Mouse (Mus musculus) limb, embryonic 11.5 days (tissue): Measurements from ENCODE around the gene Mbd5. TPM values are rescaled to one million over a fixed set of nuclear protein-coding genes. Genes with fewer than 3 reads are reported as not detected.
A peak's percentile ranks its signal among the peaks of the same experiment; 100 is the strongest.

Experiments used
- ATAC-seq: fragments of 200-750 bp; cut with Nextera tagmentation; 2 replicates; pipeline ENCODE4 v1.8.0; 2017; ENCODE audit warnings: low read depth; ENCODE audit not compliant: insufficient number of reproducible peaks, low FRiP score, low TSS enrichment
- DNase-seq: peaks from one replicate; pipeline ENCODE4 v3.0.0-alpha.2; 2015; ENCODE audit warnings: low spot score
- H3K27ac ChIP-seq: fragments of 300-500 bp; sonication (generic); replicated peaks from 2 replicates; pipeline ENCODE4 v1.5.1; 2014; ENCODE audit warnings: low read depth, mild to moderate bottlenecking, low read length
- H3K27me3 ChIP-seq: fragments of 300-500 bp; sonication (generic); 2 replicates; pipeline ENCODE4 v1.6.1; 2014; ENCODE audit warnings: mild to moderate bottlenecking, low read length, mixed read lengths; ENCODE audit not compliant: control insufficient read depth, insufficient read depth
- H3K36me3 ChIP-seq: fragments of 300-500 bp; sonication (generic); 2 replicates; pipeline ENCODE4 v1.6.1; 2014; ENCODE audit warnings: mild to moderate bottlenecking, low read length, moderate library complexity, mixed read lengths; ENCODE audit not compliant: control insufficient read depth, insufficient read depth
- H3K4me1 ChIP-seq: fragments of 300-500 bp; sonication (generic); 2 replicates; pipeline ENCODE4 v1.6.1; 2014; ENCODE audit warnings: low read length, mixed read lengths; ENCODE audit not compliant: control insufficient read depth, insufficient read depth
- H3K4me2 ChIP-seq: fragments of 300-500 bp; sonication (generic); 2 replicates; pipeline ENCODE4 v1.6.1; 2014; ENCODE audit warnings: low read depth, mild to moderate bottlenecking, moderate library complexity; ENCODE audit not compliant: severe bottlenecking
- H3K4me3 ChIP-seq: fragments of 300-500 bp; sonication (generic); 2 replicates; pipeline ENCODE4 v1.5.1; 2014; ENCODE audit warnings: low read depth, low read length
- H3K9ac ChIP-seq: fragments of 300-500 bp; sonication (generic); 2 replicates; pipeline ENCODE4 v1.6.1; 2014; ENCODE audit warnings: mild to moderate bottlenecking, low read length
- H3K9me3 ChIP-seq: fragments of 300-500 bp; sonication (generic); 2 replicates; pipeline ENCODE4 v1.6.1; 2016; ENCODE audit warnings: low read length; ENCODE audit not compliant: control insufficient read depth
- WGBS: fragments of 180-500 bp; shearing (Covaris S2); extraction: QIAGEN DNeasy Blood & Tissue Kit; methylation state at CpG from one replicate; pipeline ENCODE4 v1.1.7; 2014; 5-methylcytosine and 5-hydroxymethylcytosine counted together
- polyA plus RNA-seq: library from polyadenylated mRNA; unstranded; fragments of >200 nt; fragmentation: Nextera tagmentation; extraction: Ambion mirVana; gene quantifications from 2 replicates; pipeline ENCODE4 v1.2.1, GENCODE M21; 2014

The Mbd5 gene
- polyA plus RNA-seq = 32.9 and 37.9 TPM in 2 replicates

- peak within 1 kb of the TSS; percentile 81 for H3K27ac ChIP-seq
- peak within 1 kb of the TSS; percentile 96 for H3K9ac ChIP-seq
- peak; percentile 99 for DNase-seq
- peak within 1 kb of the TSS; percentile 81 for H3K4me3 ChIP-seq
- H3K36me3 ChIP-seq = no peaks in the 10 kb centered on the region
- no peaks in the 10 kb centered on the region for H3K27me3 ChIP-seq
- WGBS = 0% methylated on average over 42 of the region's 49 CpGs
- H3K9me3 ChIP-seq = no peaks in the 10 kb centered on the region
- H3K4me2 ChIP-seq = peak within 1 kb of the TSS; percentile 56
- peak; percentile 100 for ATAC-seq
- no peaks in the 10 kb centered on the region for H3K4me1 ChIP-seq
Observed at GRCm38 (mm10) chr2:48948841-48949584, at the start of gene Mbd5. TSS of gene Mbd5 (plus strand) at chr2:48949508.

GRCm38 (mm10) chr2:48908866-48909265 lies 40.4 kb upstream of the Mbd5 start:
- H3K4me1 ChIP-seq = no peaks in the 10 kb centered on the region
- no peaks in the 10 kb centered on the region for H3K9me3 ChIP-seq
- 65% methylated on average over 2 of the region's 2 CpGs for WGBS
- H3K4me3 ChIP-seq = no peak overlapping the region
- H3K27ac ChIP-seq = no peak overlapping the region
- H3K27me3 ChIP-seq = no peaks in the 10 kb centered on the region
- H3K4me2 ChIP-seq = no peak overlapping the region
- no peak overlapping the region for H3K9ac ChIP-seq
- no peak for DNase-seq
- H3K36me3 ChIP-seq = no peaks in the 10 kb centered on the region
- no peak for ATAC-seq

- Histone ChIP-seq H3K4me3 (no peak overlapping the region), H3K27me3 (no peaks in the 10 kb centered on the region), H3K4me1 (no peaks in the 10 kb centered on the region), H3K27ac (no peak overlapping the region), H3K9me3 (no peaks in the 10 kb centered on the region), H3K36me3 (no peaks in the 10 kb centered on the region), H3K4me2 (no peak overlapping the region), H3K9ac (no peak overlapping the region)
- 71% methylated on average over 1 of the region's 1 CpGs for WGBS
- ATAC-seq = no peak
- no peak for DNase-seq
Observed at GRCm38 (mm10) chr2:48914185-48914584, 35.1 kb upstream of the Mbd5 start.

- Histone ChIP-seq H3K9me3 (no peaks in the 10 kb centered on the region), H3K27me3 (no peaks in the 10 kb centered on the region), H3K4me2 (no peak overlapping the region), H3K4me1 (no peaks in the 10 kb centered on the region), H3K36me3 (no peaks in the 10 kb centered on the region), H3K4me3 (no peak overlapping the region), H3K27ac (no peak overlapping the region), H3K9ac (no peak overlapping the region)
- ATAC-seq = no peak
- DNase-seq = no peak
Observed at GRCm38 (mm10) chr2:48915832-48916231, 33.5 kb upstream of the Mbd5 start.

GRCm38 (mm10) chr2:48935058-48935457 lies 14.2 kb upstream of the Mbd5 start:
- Histone ChIP-seq H3K9me3 (no peaks in the 10 kb centered on the region), H3K36me3 (peaks cover 4% of the 10 kb centered on the region; the same call in 1 of the 2 replicates), H3K4me3 (no peak overlapping the region), H3K27me3 (no peaks in the 10 kb centered on the region), H3K4me1 (no peaks in the 10 kb centered on the region), H3K9ac (no peak overlapping the region), H3K27ac (no peak overlapping the region), H3K4me2 (no peak overlapping the region)
- no peak for DNase-seq
- 91% methylated on average over 2 of the region's 2 CpGs for whole genome bisulfite sequencing
- ATAC-seq = no peak

- Histone ChIP-seq H3K9me3 (no peaks in the 10 kb centered on the region), H3K36me3 (no peaks in the 10 kb centered on the region), H3K27me3 (no peaks in the 10 kb centered on the region), H3K9ac (no peak overlapping the region), H3K4me1 (no peaks in the 10 kb centered on the region), H3K27ac (no peak overlapping the region), H3K4me3 (peak overlapping the region; percentile 81; the same call in 1 of the 2 replicates), H3K4me2 (peak overlapping the region; percentile 54)
- ATAC-seq (no peak), DNase-seq (no peak)
- 54% methylated on average over 3 of the region's 3 CpGs for WGBS
Observed at GRCm38 (mm10) chr2:48947761-48948160, 1.5 kb upstream of the Mbd5 start.

GRCm38 (mm10) chr2:48949743-48950251 lies 489 bp downstream of the Mbd5 start:
- H3K9me3 ChIP-seq = no peaks in the 10 kb centered on the region
- peak overlapping the region; percentile 81 for H3K27ac ChIP-seq
- H3K4me1 ChIP-seq = no peaks in the 10 kb centered on the region
- peak overlapping the region; percentile 82 for H3K9ac ChIP-seq
- no peaks in the 10 kb centered on the region for H3K27me3 ChIP-seq
- ATAC-seq (peak; percentile 67), DNase-seq (no peak)
- H3K4me3 ChIP-seq = peak overlapping the region; percentile 81
- WGBS = 0% methylated on average over 8 of the region's 9 CpGs
- peak overlapping the region; percentile 56 for H3K4me2 ChIP-seq
- no peaks in the 10 kb centered on the region for H3K36me3 ChIP-seq

- WGBS = 0% methylated on average over 2 of the region's 2 CpGs
- H3K9me3 ChIP-seq = no peaks in the 10 kb centered on the region
- H3K4me3 ChIP-seq = peak within 1 kb of the TSS; percentile 81
- H3K9ac ChIP-seq = peak within 1 kb of the TSS; percentile 96
- no peaks in the 10 kb centered on the region for H3K36me3 ChIP-seq
- no peaks in the 10 kb centered on the region for H3K4me1 ChIP-seq
- peak within 1 kb of the TSS; percentile 81 for H3K27ac ChIP-seq
- DNase-seq = no peak
- ATAC-seq = no peak; the same call in 1 of the 2 replicates
- H3K4me2 ChIP-seq = peak within 1 kb of the TSS; percentile 56
- H3K27me3 ChIP-seq = no peaks in the 10 kb centered on the region
Observed at GRCm38 (mm10) chr2:48950252-48950315, 776 bp downstream of the Mbd5 start, which contains the start of gene Orc4. TSS of gene Orc4 (minus strand) at chr2:48950277.
